Comparison of ENCODE assay signal across 26 mouse cellular contexts in genomic region chr9:51268852-51269251, GRCm38 (mm10). TPM values are rescaled to one million over a fixed set of nuclear protein-coding genes. Genes with fewer than 3 reads are reported as not detected.
"Had no signal": no experiment of that assay in that cellular context is flagged by ENCODE, and none has a peak within 500 bp of the region (broad histone marks: within the 10 kb centered on the region; RNA-seq: fewer than 3 reads in every experiment).

No protein-coding gene starts in this region.

- H3K4me2 ChIP-seq: liver, embryonic 13.5 days; lung, embryonic 15.5 days; midbrain, embryonic 12.5 days; neural tube, embryonic 13.5 days had no signal

- H3K9ac ChIP-seq: liver, embryonic 13.5 days; lung, embryonic 15.5 days; midbrain, embryonic 12.5 days; neural tube, embryonic 13.5 days had no signal

- ATAC-seq: intestine, embryonic 16.5 days; midbrain, embryonic 16.5 days had no signal

- H3K27me3 ChIP-seq: liver, embryonic 13.5 days; lung, embryonic 15.5 days had no signal

- H3K36me3 ChIP-seq: liver, embryonic 13.5 days; lung, embryonic 15.5 days; midbrain, embryonic 12.5 days; neural tube, embryonic 13.5 days had no signal

- H3K9me3 ChIP-seq: liver, embryonic 13.5 days; lung, embryonic 15.5 days; midbrain, embryonic 12.5 days; neural tube, embryonic 13.5 days had no signal

- H3K4me1 ChIP-seq: liver, embryonic 13.5 days; midbrain, embryonic 12.5 days had no signal

- H3K4me3 ChIP-seq: liver, embryonic 13.5 days; lung, embryonic 15.5 days; midbrain, embryonic 12.5 days; myocyte; neural tube, embryonic 13.5 days had no signal

- H3K27ac ChIP-seq: liver, embryonic 13.5 days; lung, embryonic 15.5 days; macrophage; midbrain, embryonic 12.5 days; neural tube, embryonic 13.5 days had no signal

- DNase-seq: kidney, adult 18-20 months; kidney, adult 9 months; kidney, postnatal 14 days; kidney, postnatal 4 days; liver, embryonic 13.5 days; lung, postnatal 14 days; retina, postnatal 1 day; thymus, adult 18-20 months; thymus, postnatal 36 days had no signal

RNA-seq across cellular contexts. Expression of gene Colca2, which starts 9.5 kb away (rescaled TPM):
- total RNA-seq: megakaryocyte, adult 5-6 weeks; monocyte, adult 5-6 weeks; neutrophil, adult 5-6 weeks had no signal

RNA-seq across cellular contexts. Expression of gene Pou2af1, which starts 55.3 kb away (rescaled TPM):
- total RNA-seq: layer of hippocampus, postnatal 14 days had no signal
- polyA plus RNA-seq: kidney, embryonic 16.5 days; limb, embryonic 11.5 days; midbrain, embryonic 12.5 days; neural tube, embryonic 13.5 days had no signal

RNA-seq across cellular contexts. Expression of gene 1810046K07Rik, which starts 59.9 kb away (rescaled TPM):
- total RNA-seq: layer of hippocampus, adult 18-20 months; layer of hippocampus, postnatal 14 days; left cerebral cortex, adult 8-10 months; left cerebral cortex, postnatal 25 days; megakaryocyte, adult 5-6 weeks; monocyte, adult 5-6 weeks; neutrophil, adult 5-6 weeks had no signal
- polyA plus RNA-seq: intestine, embryonic 16.5 days; kidney, embryonic 16.5 days; limb, embryonic 11.5 days; liver, embryonic 13.5 days; macrophage; midbrain, embryonic 12.5 days; midbrain, embryonic 16.5 days; myocyte; neural tube, embryonic 13.5 days; urinary bladder, adult 2 months had no signal
